Mouse (Mus musculus) lung, postnatal 14 days (tissue): Measurements from ENCODE around the gene Saxo1.

Experiments used
- DNase-seq: peaks from one replicate; pipeline ENCODE4 v3.0.0; 2021

Gene Saxo1

GRCm38 (mm10) chr4:86558228-86558627, at the start of gene Saxo1:
Saxo1 (minus strand) TSS chr4:86558328.
- DNase-seq = no peak

- DNase-seq = no peak
These were observed 33.2 kb upstream of the Saxo1 start for GRCm38 (mm10) chr4:86591304-86591703.

- DNase-seq = no peak
These were observed 30.1 kb upstream of the Saxo1 start for GRCm38 (mm10) chr4:86588236-86588635.

- no peak for DNase-seq
These were observed 22.5 kb upstream of the Saxo1 start for GRCm38 (mm10) chr4:86580591-86580990.

- no peak for DNase-seq
These were observed 21.9 kb upstream of the Saxo1 start for GRCm38 (mm10) chr4:86580056-86580455.

GRCm38 (mm10) chr4:86576630-86577225, 18.6 kb upstream of the Saxo1 start:
- no peak for DNase-seq

GRCm38 (mm10) chr4:86576120-86576541, 18.0 kb upstream of the Saxo1 start:
- peak; percentile 5 for DNase-seq

GRCm38 (mm10) chr4:86575283-86575983, 17.3 kb upstream of the Saxo1 start, which contains the start of gene Rraga:
Rraga (plus strand) TSS chr4:86575668.
- DNase-seq = peak; percentile 97

- no peak for DNase-seq
These were observed 16.8 kb upstream of the Saxo1 start for GRCm38 (mm10) chr4:86574939-86575282.

GRCm38 (mm10) chr4:86561061-86561460, 2.9 kb upstream of the Saxo1 start:
- no peak for DNase-seq

GRCm38 (mm10) chr4:86559006-86559405, 878 bp upstream of the Saxo1 start:
- no peak for DNase-seq

- no peak for DNase-seq
These were observed 757 bp downstream of the Saxo1 start for GRCm38 (mm10) chr4:86557371-86557770.

- peak; percentile 28 for DNase-seq
These were observed 3.0 kb downstream of the Saxo1 start for GRCm38 (mm10) chr4:86555035-86555707.

GRCm38 (mm10) chr4:86548332-86548731, 9.8 kb downstream of the Saxo1 start:
- no peak for DNase-seq

- DNase-seq = no peak
These were observed 12.5 kb downstream of the Saxo1 start for GRCm38 (mm10) chr4:86545615-86546014.

- no peak for DNase-seq
These were observed 14.1 kb downstream of the Saxo1 start for GRCm38 (mm10) chr4:86543999-86544398.

- no peak for DNase-seq
These were observed 16.6 kb downstream of the Saxo1 start for GRCm38 (mm10) chr4:86541573-86541972.

GRCm38 (mm10) chr4:86538936-86539335, 19.2 kb downstream of the Saxo1 start:
- DNase-seq = no peak

- DNase-seq = peak; percentile 60
These were observed 20.2 kb downstream of the Saxo1 start for GRCm38 (mm10) chr4:86537972-86538371.

GRCm38 (mm10) chr4:86534091-86534481, 24.0 kb downstream of the Saxo1 start:
- no peak for DNase-seq

- DNase-seq = no peak
These were observed 24.6 kb downstream of the Saxo1 start for GRCm38 (mm10) chr4:86533406-86534090.

GRCm38 (mm10) chr4:86529161-86529560, 29.0 kb downstream of the Saxo1 start:
- DNase-seq = no peak
